Mouse (Mus musculus): ENCODE measurements around the gene Cend1.
A peak's percentile ranks its signal among the peaks of the same experiment; 100 is the strongest.

Gene Cend1

DNA sequence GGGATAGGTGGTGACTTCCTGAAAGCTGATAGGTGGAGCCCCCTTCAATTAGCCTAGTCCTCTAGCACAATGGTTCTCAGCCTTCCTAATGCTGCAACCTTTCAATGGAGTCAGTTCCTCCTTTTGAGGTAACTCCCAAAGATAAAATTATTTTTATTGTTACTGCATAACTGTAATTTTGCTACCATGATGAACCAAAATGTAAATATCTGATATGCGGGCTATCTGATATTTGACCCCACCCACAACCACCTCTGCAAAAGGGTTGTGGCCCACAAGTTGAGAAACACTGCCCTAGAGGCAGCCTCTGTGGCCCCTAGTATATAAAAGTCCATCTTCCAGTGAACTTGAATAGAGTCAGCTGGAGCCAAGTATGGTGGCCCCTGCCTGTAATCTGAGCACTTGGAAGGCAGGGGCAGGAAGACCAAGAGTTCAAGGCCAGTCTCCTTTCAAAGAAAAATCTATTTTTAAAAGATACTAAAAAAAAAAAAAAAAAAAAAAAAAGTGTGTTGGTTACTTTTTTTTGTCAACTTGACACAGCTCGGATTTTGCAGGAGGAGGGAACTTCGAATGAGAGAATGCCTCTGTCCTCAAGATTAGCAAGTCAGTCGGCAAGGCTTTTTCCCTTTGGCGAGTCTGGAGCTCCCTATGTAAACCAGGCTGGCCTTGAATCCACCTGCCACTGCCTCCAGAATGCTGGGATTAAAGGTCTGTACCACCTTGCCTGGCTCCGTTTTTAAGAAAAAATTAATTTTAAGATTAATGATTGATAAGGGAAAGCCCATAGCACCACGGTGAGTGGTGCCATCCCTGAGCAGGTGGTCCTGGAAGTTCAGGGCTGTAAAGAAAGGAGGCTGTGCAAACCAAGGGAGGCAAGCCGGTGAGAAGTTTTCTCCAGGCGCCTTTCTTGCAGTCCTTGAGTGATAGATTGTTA lies 38.7 kb downstream of the Cend1 start:
- DNase-seq = peak; percentile 16

DNA sequence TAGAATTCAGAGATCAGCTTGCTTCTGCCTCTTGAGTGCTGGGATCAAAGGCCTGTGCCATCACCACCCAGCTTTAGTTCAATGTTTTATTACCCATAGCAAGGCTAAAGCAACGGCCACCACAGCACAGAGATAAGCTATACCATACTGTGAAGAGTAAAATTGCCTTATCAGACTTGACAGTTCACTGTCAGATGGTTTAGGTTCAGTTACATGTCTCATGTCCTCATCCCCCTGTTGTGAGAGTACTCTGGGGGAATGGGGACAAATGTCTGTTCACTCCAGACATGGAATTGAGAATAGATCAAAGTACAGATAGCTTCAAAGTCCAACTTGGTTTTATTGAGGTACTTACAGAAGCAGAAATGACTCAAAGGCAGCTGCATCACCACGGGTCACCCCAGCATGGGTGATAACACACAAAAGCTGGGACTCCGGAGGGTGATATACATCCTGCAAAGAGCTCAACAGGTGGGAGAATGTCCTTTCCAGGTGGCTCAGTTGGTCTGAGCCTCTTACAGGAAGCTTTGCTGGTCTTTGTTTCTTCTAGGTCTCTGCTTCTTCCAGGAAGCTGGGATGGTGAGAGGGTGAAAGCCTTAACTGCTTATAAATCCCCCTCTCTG lies 40.7 kb downstream of the Cend1 start:
- DNase-seq = no peak

DNA sequence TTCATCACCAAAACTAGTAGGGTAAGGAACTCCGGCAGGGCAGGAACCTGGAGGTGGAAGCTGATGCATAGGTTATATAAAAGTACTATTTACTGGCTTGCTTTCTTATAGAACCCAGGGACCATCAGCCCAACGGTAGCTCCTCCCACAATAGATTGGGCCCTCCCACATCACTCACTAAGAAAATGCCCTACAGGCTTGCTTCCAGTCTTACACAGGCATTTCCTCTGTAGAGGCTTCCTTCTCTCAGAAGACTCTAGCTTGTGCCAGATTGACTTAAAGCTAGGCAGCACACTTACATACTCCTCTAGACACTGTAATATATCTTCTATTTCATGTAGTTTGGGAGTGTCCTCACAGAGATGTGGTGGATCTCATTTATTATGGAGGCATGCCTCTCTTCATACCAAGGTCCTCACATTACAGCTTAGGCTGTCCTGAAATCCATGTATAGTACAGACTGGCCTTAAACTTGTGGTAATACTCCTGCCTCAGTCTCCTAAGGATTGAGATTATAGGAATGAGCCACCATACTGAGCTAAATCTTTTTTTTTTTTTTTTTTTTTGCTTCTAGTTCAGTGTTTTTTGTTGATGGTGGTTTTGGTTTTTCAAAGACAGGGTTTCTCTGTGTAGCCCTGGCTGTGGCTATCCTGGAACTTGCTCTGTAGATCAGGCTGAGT lies 41.3 kb downstream of the Cend1 start:
- no peak for DNase-seq

DNA sequence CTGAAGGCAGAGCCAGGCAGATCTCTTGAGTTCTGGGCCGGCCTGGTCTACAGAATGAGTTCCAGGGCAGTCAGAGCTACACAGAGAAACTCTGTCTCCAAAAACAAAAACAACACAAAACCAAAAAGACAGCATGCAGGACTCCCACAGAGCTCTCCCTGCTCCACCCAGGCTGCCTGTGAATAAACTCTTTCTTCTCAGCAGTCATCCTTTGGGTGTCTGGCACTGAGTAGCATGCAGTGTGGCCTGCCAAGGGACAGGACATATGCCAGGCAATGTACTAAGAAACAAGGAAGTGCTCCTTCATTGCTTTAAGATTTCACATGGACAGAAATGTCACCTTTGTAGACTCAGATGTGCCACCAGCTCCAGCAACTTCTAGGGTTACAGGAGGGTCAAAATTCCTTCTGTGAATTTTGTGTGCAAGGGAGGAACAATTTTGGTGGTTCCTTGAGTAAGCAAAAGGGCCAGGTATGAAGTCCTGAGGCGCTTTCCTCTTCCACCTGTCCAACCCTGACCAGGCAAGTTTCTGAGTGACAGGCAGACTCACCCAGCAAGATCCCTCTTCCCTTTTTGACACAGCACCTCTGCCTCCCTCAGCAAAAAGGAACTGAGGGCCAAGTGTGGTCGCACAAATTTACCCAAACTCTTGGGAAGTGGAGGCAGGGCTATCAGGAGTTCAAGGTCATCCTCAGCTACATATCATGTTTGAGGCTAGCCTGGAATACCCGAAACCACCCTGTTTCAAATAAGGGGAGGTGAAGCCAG lies 48.0 kb downstream of the Cend1 start:
- DNase-seq = no peak

DNA sequence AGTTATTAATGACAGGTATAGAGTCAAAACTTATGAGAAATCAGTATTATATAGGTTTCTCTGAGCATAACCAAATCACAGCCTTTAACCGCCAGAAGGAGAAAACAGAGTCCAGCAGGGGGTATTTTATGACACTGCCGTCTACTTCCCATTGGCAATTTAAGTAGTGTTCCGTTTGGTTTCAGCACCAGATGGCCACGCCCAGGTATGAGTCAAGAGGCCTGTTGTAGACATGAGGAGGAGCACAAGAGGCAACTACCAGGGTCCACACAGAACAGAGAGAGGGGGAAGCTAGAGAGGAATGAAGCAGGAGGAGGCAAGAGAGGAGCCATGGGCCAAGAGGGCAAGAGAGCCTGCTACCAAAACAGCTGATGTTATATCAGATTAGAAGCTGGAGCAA lies 49.7 kb downstream of the Cend1 start:
- no peak for DNase-seq
